Mouse (Mus musculus) forebrain, embryonic 15.5 days (tissue): Measurements from ENCODE around the gene Bid. TPM values are rescaled to one million over a fixed set of nuclear protein-coding genes. Genes with fewer than 3 reads are reported as not detected.

ENCODE experiments used
- ATAC-seq: fragments of 200-750 bp; cut with Nextera tagmentation; replicated peaks from 2 replicates; pipeline ENCODE4 v1.8.0; 2017; ENCODE audit warnings: mild to moderate bottlenecking, moderate TSS enrichment, moderate library complexity
- H3K27ac ChIP-seq: fragments of 300-500 bp; sonication (generic); replicated peaks from 2 replicates; pipeline ENCODE4 v1.5.1; 2015; ENCODE audit warnings: mild to moderate bottlenecking, inconsistent platforms
- H3K27me3 ChIP-seq: fragments of 300-500 bp; sonication (generic); 2 replicates; pipeline ENCODE4 v1.6.1; 2015; ENCODE audit warnings: inconsistent platforms
- H3K36me3 ChIP-seq: fragments of 300-500 bp; sonication (generic); 2 replicates; pipeline ENCODE4 v1.6.1; 2015; ENCODE audit warnings: mild to moderate bottlenecking, inconsistent platforms
- H3K4me1 ChIP-seq: fragments of 300-500 bp; sonication (generic); 2 replicates; pipeline ENCODE4 v1.6.1; 2015; ENCODE audit warnings: inconsistent platforms
- H3K4me2 ChIP-seq: fragments of 300-500 bp; sonication (generic); replicated peaks from 2 replicates; pipeline ENCODE4 v1.6.1; 2015; ENCODE audit warnings: mild to moderate bottlenecking, inconsistent platforms
- H3K4me3 ChIP-seq: fragments of 300-500 bp; sonication (generic); 2 replicates; pipeline ENCODE4 v1.5.1; 2015; ENCODE audit warnings: mild to moderate bottlenecking, inconsistent platforms
- H3K9ac ChIP-seq: fragments of 300-500 bp; sonication (generic); replicated peaks from 2 replicates; pipeline ENCODE4 v1.6.1; 2015; ENCODE audit warnings: mild to moderate bottlenecking, inconsistent platforms
- H3K9me3 ChIP-seq: fragments of 300-500 bp; sonication (generic); 2 replicates; pipeline ENCODE4 v1.6.1; 2016; ENCODE audit warnings: inconsistent platforms
- whole genome bisulfite sequencing: fragments of 180-500 bp; shearing (Covaris S2); methylation state at CpG from one replicate; pipeline ENCODE4 v1.1.7; 2015; ENCODE audit warnings: mixed read lengths; 5-methylcytosine and 5-hydroxymethylcytosine counted together
- polyA plus RNA-seq: library from polyadenylated mRNA; unstranded; fragments of >200 nt; fragmentation: Nextera tagmentation; extraction: Ambion mirVana; gene quantifications from 2 replicates; pipeline ENCODE4 v1.2.1, GENCODE M21; 2015

The Bid gene
- polyA plus RNA-seq, 1 experiment from 2014 or later = 24.3 TPM

DNA sequence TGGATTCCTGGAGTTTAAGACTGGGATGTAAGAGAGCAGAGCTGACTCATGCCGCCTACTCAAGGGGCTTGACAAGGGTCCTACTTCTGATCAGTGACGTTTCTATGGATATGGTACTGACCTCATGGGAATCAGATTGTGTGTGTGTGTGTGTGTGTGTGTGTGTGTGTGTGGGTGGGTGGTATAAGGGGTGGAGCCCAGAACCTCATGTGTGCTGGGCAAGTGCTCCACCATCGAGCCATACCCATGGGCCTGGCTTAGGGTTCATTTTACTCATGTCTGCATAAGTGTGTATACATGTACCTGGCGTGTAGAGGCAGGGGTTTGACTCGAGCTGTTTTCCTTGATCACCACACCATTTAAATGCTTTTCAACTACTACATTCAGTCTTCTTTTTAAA is 27.3 kb upstream of the Bid start:
- no peaks in the 10 kb centered on the region for H3K9me3 ChIP-seq
- WGBS = 82% methylated on average over 5 of the region's 5 CpGs
- H3K4me3 ChIP-seq = no peak overlapping the region
- ATAC-seq = 0 out of 2 replicates have a peak, but pooled peaks have one; percentile 33
- no peak overlapping the region for H3K9ac ChIP-seq
- no peak overlapping the region for H3K4me2 ChIP-seq
- H3K27me3 ChIP-seq = no peaks in the 10 kb centered on the region
- H3K27ac ChIP-seq = no peak overlapping the region
- H3K4me1 ChIP-seq = no peaks in the 10 kb centered on the region
- peaks cover 16% of the 10 kb centered on the region for H3K36me3 ChIP-seq

DNA sequence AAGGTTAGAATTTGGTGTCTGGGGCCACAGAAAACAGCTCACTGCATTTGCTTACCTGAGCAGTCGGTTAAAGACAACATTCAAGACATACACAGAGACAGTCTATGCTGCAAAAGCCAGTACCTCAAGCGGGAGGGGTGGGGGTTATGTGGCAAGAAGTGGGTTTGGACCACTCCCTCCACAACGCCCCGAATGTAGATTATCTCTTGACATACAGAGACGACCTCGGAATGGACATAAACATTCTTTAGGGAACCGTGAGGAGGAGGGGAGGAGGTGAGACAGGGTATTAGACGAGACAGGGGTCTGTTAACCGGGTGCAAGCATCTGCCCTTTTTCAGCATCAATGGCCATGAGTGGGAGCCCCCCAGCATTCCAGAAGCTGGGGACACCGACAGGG is 26.9 kb upstream of the Bid start:
- ATAC-seq = no peak
- Histone ChIP-seq H3K9me3 (no peaks in the 10 kb centered on the region), H3K4me2 (no peak overlapping the region), H3K36me3 (peaks cover 16% of the 10 kb centered on the region), H3K9ac (no peak overlapping the region), H3K27me3 (no peaks in the 10 kb centered on the region), H3K4me1 (no peaks in the 10 kb centered on the region), H3K27ac (no peak overlapping the region), H3K4me3 (no peak overlapping the region)
- 86% methylated on average over 10 of the region's 10 CpGs for WGBS

DNA sequence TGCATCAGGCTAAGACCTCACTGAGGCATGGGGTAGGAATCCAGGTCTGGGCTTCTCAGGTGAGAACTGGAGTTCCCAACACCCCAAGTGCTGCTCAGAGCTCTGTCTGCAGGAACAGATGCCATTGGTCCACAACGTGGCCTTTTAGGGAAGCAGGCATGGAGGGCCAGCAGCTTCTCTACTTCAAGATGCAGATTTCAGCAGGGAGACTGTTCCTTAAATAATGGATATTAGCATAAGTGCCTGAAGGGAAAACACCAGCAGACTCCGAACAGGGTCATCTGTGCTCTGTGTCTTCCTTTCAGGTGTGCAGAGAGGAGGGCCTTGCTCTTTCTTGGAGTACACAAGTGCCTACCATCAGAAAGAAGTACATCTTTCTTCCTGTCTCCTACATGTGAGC is 26.4 kb upstream of the Bid start:
- Histone ChIP-seq H3K4me3 (no peak overlapping the region), H3K4me1 (no peaks in the 10 kb centered on the region), H3K9ac (no peak overlapping the region), H3K36me3 (peaks cover 15% of the 10 kb centered on the region), H3K9me3 (no peaks in the 10 kb centered on the region), H3K27ac (no peak overlapping the region), H3K4me2 (no peak overlapping the region), H3K27me3 (no peaks in the 10 kb centered on the region)
- 66% methylated on average over 2 of the region's 2 CpGs for WGBS
- ATAC-seq = no peak

DNA sequence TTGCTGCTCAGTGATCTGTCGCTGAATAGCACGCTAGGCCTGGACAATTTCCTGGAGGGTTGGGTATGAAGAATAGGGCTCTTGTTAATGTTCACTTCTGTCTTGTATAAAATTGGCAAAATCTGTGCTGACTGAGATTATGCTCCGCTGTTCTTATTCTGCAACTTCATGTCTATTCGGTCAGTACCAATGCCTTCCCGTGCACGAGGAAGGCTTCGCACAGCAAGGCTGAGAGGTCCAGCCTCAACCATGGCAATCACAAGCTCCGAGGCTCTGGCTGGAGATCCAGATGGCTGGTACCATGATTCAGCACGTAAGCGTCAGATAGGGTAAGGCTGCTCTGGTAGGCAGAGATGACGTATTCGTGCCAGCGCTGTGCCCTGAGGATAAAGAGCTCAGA is 24.9 kb upstream of the Bid start:
- H3K4me1 ChIP-seq = no peaks in the 10 kb centered on the region
- no peak for ATAC-seq
- H3K36me3 ChIP-seq = peaks cover 9% of the 10 kb centered on the region
- H3K27ac ChIP-seq = no peak overlapping the region
- no peaks in the 10 kb centered on the region for H3K9me3 ChIP-seq
- no peak overlapping the region for H3K4me3 ChIP-seq
- WGBS = 85% methylated on average over 13 of the region's 13 CpGs
- H3K27me3 ChIP-seq = no peaks in the 10 kb centered on the region
- no peak overlapping the region for H3K4me2 ChIP-seq
- H3K9ac ChIP-seq = no peak overlapping the region

DNA sequence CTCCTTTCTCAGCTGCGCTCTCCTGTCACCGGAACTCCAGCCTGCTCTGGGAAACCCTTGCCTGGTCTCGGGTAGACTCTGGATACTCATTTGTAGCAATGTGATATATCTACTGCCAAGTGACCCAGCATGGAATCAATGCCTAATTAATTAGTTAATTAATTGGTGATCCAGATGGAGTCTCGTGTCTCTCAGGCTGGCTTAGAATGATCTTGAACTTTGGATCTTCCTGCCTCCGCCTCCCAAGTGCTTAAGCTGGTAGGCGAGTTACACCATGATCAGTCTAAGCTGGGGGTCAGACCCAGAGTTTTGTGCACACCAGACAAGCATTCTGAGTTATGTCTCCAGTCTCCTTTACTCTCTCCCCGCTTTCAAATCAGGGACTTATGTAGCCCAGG is 24.4 kb upstream of the Bid start:
- Histone ChIP-seq H3K27ac (no peak overlapping the region), H3K9me3 (no peaks in the 10 kb centered on the region), H3K27me3 (no peaks in the 10 kb centered on the region), H3K36me3 (peaks cover 9% of the 10 kb centered on the region), H3K4me2 (no peak overlapping the region), H3K4me3 (no peak overlapping the region), H3K9ac (no peak overlapping the region), H3K4me1 (no peaks in the 10 kb centered on the region)
- no peak for ATAC-seq
- 65% methylated on average over 7 of the region's 7 CpGs for WGBS

DNA sequence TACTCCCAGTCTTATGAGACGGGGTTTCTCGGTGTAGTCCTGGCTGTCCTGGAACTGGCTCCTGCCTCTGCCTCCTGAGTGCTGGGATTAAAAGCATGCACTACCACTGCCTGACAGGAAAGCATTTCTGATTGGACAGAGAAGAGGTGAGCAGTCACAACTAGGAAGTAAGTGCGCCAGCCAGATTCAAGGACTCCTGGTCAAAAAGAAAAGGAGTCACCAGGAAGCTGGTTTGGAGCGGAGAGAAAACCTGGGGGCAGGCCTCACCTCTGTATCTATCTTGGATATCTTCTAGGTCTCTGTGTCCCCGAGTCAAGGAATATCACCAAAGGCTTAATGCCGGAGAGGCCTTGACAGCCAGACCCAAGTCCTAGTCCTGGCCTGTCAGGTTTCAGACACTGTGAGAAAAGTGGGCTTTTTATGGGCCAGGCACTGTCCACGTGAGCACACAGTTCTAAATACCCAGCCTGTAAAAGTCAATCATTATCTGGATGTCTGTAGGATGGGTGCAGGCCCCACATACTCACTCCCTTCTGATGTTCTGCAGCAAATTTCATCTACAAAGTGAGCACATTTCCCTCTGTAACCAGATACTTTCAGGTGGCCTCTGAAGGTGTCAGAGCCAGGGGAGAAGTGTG is 23.9 kb upstream of the Bid start:
- H3K9ac ChIP-seq = no peak overlapping the region
- 90% methylated on average over 7 of the region's 7 CpGs for WGBS
- ATAC-seq = no peak
- H3K27ac ChIP-seq = no peak overlapping the region
- peaks cover 4% of the 10 kb centered on the region for H3K36me3 ChIP-seq
- H3K4me1 ChIP-seq = no peaks in the 10 kb centered on the region
- H3K4me3 ChIP-seq = no peak overlapping the region
- H3K27me3 ChIP-seq = no peaks in the 10 kb centered on the region
- no peaks in the 10 kb centered on the region for H3K9me3 ChIP-seq
- H3K4me2 ChIP-seq = no peak overlapping the region

DNA sequence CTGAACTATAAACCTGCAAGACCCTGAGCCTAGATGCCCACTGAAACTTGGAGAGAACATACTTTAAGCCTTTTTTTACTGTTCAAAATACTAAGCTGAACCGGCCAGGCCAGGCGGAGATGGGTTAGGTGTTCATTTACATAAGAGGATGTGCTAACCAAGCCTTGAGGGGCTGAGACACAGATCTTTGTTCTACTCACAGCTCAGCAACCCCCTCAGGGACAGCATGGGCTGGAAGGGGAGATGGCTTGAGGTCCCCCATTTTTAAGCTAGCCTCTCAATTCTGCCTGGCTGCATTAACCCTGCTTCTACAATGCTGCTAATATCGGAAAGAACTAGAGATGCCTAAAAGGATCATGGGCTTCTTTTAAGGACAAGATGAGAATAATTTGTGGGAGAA is 23.1 kb upstream of the Bid start:
- Histone ChIP-seq H3K4me1 (no peaks in the 10 kb centered on the region), H3K27me3 (no peaks in the 10 kb centered on the region), H3K4me2 (no peak overlapping the region), H3K36me3 (peaks cover 8% of the 10 kb centered on the region), H3K9ac (no peak overlapping the region), H3K9me3 (no peaks in the 10 kb centered on the region), H3K27ac (no peak overlapping the region; the same call in 1 of the 2 replicates), H3K4me3 (no peak overlapping the region)
- WGBS = 84% methylated on average over 3 of the region's 3 CpGs
- ATAC-seq = no peak

DNA sequence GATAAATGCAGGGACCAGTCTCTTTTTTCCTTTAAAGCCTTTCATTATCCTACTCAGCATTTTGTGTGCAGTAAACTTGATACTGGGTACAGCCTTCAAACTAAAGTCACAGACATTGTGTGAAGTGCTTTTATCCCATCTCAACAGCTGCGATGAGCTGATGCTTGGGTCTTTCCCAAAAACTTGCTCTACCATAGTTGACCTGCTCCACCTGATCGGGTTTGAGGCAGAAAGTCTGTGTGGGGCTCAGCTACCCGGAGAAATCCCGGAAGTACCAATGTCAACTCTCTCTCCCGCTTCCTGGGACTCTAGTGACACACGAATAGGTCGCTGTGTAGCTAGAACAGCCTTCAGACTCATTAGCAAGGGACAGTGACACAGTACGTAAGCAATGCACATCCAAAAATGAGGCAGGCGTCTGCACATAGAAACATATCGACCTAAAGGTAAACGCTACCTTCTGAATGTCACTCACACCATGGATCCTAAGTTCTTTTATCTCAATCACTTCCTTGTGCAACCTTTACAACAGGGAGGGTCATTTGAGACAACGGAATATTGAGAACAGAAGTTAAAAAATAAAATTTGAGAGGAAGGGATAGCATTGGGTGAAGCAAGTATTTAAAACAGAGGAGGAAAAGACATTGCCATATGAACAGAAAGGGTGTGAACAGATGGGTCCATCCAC is 22.3 kb upstream of the Bid start:
- H3K9ac ChIP-seq = no peak overlapping the region
- no peak overlapping the region for H3K4me3 ChIP-seq
- ATAC-seq = no peak
- H3K4me1 ChIP-seq = no peaks in the 10 kb centered on the region
- H3K27me3 ChIP-seq = no peaks in the 10 kb centered on the region
- no peak overlapping the region; the same call in 1 of the 2 replicates for H3K27ac ChIP-seq
- no peak overlapping the region for H3K4me2 ChIP-seq
- H3K9me3 ChIP-seq = no peaks in the 10 kb centered on the region
- H3K36me3 ChIP-seq = peaks cover 15% of the 10 kb centered on the region
- 93% methylated on average over 12 of the region's 12 CpGs for WGBS

DNA sequence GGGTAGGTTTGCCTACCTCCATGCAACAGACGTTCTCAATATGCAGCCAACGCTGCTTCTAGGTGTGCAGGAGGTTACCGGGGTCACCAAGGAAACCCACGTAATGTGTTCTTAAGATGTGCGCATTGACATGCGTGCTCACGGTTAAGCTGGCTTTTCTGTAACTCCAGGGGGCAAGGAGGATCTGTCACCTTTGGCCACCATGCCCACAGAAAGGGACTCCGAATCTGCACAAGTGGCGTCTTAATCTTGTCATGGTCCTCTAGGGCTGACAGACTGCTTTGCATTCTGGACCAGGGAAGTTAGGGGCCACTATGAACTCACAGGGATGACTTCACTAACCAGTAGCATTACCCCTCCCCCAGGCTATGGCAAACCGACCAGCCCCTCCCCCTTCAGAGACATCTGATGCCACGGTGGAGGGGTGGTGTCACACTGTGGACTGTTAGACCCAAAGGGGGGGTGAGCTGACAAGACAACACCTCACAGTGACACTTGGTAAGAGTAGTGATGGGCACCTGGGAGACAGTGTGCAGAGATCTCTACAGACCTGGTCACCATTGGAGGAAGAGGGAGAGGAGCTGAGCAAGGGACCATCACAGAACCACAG is 21.5 kb upstream of the Bid start:
- Histone ChIP-seq H3K4me2 (no peak overlapping the region), H3K4me1 (no peaks in the 10 kb centered on the region), H3K36me3 (peaks cover 15% of the 10 kb centered on the region), H3K9ac (no peak overlapping the region), H3K27me3 (no peaks in the 10 kb centered on the region), H3K9me3 (no peaks in the 10 kb centered on the region), H3K27ac (no peak overlapping the region), H3K4me3 (no peak overlapping the region)
- ATAC-seq = no peak
- 89% methylated on average over 11 of the region's 11 CpGs for WGBS

DNA sequence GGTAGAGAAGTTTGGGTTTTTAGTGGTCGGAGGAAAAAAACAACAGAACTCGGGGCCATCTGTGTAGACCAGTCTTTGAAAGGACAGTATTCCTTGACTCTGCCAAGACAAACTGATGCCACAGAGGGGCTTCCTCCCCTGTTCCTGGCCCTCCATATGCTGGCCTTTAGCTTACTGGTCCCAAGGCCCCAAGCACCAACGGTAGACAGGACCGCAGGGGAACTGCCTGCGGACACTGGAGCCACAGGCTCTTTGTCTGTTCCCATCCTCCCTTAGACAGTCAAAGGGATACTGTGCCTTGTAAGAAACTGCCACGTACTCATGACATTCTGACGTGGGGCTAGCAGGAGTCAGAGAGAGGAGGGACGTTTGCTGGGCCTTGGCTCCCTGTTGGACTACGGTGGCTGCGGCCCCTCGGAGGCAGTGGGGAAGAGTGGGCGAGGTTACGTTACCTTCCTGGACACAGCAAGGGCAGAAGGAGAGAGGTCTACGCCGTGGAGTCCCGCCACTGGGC is 20.5 kb upstream of the Bid start:
- no peak for ATAC-seq
- Histone ChIP-seq H3K36me3 (peaks cover 15% of the 10 kb centered on the region), H3K27me3 (no peaks in the 10 kb centered on the region), H3K9ac (no peak overlapping the region), H3K4me1 (no peaks in the 10 kb centered on the region), H3K9me3 (no peaks in the 10 kb centered on the region), H3K4me3 (no peak overlapping the region), H3K4me2 (no peak overlapping the region), H3K27ac (no peak overlapping the region)
- WGBS = 87% methylated on average over 16 of the region's 16 CpGs

DNA sequence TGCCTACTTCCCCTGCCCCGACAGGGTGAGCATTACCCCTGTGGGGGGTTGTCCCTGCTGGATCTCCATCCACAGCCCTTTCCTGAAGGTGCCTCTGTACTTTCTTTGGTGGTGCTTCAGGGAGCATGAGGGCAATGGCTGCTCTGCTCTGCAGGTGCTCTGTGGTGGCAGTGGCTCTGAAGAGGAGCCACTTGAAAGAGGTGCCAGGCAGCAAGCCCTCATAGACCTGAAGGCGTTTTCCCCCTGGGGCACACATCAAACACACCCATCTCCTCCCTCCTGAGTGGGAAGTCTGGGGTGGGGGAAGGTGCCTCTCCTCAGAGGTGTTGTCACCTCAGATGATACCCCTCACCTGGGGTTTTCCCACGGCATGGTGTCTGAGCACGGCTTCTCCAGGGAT is 17.5 kb upstream of the Bid start:
- ATAC-seq = no peak
- Histone ChIP-seq H3K36me3 (peaks cover 20% of the 10 kb centered on the region), H3K27ac (no peak overlapping the region), H3K4me3 (no peak overlapping the region), H3K4me2 (no peak overlapping the region), H3K9ac (no peak overlapping the region), H3K4me1 (no peaks in the 10 kb centered on the region), H3K9me3 (no peaks in the 10 kb centered on the region), H3K27me3 (no peaks in the 10 kb centered on the region)
- 79% methylated on average over 4 of the region's 4 CpGs for WGBS

DNA sequence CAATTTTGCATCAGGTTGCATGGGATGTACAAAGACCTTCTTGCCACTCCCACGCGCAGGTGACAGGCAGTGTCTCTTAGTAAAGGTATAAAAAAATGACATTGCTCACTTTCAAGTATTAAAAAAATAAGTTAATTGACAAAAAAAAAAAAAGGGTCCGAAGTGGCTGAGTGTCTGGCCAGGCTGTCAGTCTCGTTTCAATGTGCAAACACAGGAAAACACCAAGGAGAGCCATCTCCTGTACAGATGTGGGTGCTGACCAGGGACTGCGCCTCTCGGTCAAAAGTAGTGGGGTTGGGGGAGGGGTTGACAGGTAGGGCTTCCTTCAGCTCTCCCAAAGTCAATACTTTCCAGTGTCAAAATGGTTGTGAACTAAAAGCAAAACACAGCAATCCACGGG is 17.0 kb upstream of the Bid start:
- WGBS = 90% methylated on average over 7 of the region's 7 CpGs
- Histone ChIP-seq H3K27me3 (no peaks in the 10 kb centered on the region), H3K4me2 (no peak overlapping the region), H3K4me1 (no peaks in the 10 kb centered on the region), H3K27ac (no peak overlapping the region), H3K4me3 (no peak overlapping the region), H3K36me3 (peaks cover 24% of the 10 kb centered on the region), H3K9ac (no peak overlapping the region), H3K9me3 (no peaks in the 10 kb centered on the region)
- ATAC-seq = no peak
